Mouse (Mus musculus) right cerebral cortex, postnatal 25 days (tissue): ENCODE measurements around the gene Apln.

Experiments used
- DNase-seq: peaks from one replicate; pipeline ENCODE4 v3.0.0; 2022

Gene Apln

DNA sequence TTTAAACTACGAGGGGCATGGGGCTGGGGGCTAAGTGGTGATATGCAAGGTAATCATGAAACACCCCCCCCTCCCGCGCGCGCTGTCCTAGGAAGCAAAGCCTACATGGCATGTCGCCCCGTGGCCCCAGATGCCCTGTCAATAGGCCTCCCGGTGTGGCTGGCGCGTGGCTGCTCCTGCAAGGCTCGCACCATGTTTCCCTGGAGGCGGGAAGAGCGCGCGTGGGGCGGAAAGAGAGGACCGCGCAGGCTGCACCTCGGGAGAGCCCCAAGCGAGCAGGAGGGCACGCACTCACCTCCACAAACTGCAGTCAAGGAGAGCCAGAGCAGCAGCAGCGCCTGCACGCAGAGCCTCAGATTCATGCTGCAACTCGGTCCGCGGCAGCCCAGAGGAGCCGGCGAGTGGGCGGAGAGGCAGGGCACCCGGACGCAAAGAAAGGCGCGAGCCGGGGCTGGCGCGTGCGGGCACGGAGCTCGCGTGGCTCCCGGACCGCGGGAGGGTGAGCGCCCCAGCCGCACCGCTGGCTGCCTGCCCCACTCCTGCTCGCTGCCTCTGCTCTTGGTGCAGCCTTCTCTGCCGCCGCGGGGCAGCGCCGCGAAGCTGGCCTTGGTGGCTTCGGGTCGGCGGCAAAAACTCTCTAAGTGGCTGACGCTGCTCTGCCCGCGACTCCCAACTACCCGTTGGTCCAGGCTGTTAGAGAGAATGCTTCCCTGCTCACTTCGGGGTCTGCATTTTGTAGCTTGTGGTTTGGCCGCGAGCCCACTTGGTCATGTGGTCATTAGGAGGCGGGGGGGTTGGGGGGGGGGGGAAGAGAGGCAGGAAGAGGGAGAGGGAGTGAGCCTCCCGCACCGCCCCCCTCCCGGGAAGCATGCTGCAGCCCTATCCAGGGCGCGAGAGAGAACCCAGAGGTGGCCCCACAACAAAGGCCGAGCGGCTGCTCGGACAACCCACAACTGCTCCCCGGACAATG lies at the start of gene Apln:
TSS of gene Apln (minus strand) at position 710 of the 970 bp plus-strand sequence.
- peak; percentile 23 for DNase-seq

DNA sequence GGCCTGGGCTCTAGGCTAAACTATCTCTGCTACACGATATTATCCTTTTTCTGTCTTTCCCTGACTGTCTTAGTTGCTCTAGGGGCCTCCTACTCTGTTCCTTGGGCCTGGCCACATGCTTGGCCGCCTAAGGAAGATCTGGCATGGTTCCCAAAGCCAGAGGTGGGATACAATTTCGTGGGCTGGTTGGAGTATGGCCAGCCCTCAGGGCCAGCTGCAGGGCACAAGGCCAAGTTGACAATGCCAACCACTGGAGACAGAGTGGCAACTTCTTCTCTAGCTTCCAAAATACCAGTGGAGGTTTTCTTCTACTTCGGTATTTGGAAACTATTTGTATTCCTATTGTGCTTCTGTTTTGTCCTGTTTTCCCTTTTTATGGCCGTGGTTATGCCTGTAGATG lies 47.7 kb upstream of the Apln start:
- no peak for DNase-seq

DNA sequence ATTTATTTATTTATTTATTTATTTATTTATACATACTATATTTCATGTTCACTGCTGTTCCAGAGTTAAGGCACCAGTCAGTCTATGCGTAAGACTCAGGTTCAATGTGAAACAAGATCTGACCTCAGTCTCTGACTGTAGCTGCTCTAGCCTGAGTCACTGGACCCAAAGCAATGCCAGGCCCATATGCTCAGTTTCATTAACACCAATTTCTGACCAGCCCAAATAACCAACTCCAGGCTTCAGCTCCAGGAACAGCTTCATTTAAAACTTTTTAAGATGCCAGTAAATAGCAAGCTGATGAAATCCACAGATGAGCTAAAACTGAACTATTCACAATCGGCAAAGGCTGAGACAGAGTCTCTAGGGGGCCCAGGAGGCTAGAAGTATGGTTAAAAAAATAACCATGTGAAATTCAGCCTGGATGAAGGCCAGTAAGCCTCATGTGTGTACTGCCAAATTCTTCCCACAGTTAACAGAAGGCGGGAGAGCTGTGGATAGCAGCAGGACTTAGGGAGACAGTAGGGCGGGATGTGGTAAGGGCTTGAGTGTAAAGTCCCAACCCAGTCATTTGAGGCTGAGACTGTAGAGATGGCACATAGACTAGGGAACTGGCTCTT lies 42.3 kb upstream of the Apln start:
- DNase-seq, result no peak

DNA sequence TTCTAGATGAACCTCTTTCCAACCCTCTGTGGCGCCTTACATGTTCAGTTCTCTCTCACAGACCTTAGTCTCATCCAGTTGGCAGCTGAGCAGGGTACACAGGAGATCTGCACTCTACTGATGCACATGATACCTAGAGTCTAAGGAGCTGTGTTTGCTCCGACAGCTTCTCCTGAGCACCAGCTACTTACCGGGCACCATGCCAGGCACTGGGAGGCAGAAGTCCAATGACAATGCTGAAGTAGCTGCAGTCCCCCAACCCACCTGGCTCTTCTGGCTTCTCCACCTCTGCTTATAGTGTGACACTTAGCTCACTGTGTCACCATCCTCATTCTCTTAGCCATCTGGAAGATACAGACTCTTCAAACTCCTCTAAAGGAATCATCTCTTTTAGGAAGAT lies 40.0 kb upstream of the Apln start:
- DNase-seq, result no peak

DNA sequence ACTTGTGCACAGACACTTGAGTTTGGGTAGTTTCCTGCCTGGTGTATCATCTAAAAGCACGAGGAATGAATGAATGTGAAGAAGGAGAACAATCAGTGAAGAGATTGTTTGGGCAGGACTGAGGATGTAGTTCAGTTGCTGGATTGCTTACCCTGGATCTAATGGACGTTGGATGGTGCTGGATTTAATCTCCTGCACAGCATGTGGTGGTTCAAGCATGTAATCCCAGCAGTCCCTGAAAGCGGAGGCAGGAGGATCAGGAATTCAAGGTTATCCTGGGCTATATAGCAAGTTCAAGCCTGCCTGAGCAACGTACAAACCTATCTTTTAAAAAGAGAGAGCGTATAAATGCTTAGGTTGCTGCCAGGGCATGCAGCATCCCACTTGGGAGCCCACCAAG lies 37.7 kb upstream of the Apln start:
- no peak for DNase-seq

DNA sequence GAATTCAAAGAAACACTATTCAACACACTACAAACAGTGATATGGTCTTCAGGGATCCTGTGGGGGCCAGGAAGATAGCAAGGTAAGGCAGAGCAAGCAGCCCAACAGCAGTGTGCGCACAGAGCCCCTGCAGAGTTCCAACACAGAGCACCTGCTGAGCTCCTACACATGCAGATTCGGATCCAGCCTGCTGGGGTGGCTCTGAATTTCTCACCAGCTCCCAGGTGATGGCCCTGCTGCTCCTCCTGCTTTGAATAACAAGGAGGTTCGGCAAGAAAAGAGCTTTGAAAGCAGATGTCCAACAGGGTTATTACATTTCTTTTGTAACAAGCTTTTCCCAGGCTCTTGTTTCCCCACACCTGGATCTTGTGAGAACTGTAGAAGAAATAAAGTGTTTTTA lies 37.3 kb upstream of the Apln start:
- DNase-seq, result no peak

DNA sequence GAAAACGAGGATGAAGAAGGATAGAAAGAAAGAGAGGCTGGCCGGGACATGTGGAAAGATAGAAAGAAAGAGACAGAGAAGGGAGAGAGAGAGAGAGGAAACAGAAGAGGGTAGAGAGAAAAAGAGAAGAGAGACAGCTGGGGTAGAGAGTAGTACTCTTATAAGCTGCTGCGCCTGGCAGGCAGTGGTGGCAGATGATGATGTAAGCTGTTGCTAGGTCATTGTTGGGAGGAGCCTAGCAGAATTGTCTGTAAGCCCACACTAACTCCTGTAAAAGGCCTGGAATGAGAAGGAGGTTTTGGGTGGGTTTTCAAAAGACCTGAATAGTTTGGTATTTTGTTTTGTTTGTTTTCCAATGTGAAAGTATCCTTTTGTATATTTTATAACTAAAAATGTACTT lies 32.2 kb upstream of the Apln start:
- no peak for DNase-seq

DNA sequence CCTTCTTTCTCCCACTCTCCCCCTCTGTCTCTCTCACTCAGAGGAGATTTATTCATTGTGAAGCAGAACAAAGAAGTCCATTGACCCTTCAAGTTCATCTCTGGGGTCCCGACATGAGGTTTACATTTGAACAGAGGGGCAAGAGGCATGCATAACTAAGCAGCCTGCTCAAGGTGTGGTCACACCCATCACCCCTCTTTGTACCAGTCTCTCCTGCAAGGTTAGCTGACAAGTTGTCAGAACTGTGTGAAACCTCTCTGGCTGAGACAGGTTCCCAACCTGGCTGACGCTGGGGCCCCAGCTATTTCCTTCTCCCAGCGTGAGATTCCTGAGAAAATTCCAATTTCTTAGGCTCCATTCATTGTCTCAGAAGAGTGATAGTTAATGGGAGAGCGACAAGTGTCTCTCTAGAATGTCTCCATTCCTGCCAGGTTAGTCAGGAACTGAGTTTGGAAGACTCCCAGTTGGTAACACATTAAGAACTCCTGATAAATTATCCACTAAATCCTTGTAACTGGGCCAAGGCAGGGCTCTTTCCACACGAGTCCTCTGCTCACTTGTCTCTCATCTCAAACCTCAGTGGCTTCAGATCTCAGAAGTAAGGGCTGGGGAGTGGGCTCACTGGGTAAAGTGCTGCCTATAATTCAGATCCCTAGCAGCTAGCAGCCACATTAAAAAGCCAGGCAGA lies 29.7 kb upstream of the Apln start:
- DNase-seq, result no peak

DNA sequence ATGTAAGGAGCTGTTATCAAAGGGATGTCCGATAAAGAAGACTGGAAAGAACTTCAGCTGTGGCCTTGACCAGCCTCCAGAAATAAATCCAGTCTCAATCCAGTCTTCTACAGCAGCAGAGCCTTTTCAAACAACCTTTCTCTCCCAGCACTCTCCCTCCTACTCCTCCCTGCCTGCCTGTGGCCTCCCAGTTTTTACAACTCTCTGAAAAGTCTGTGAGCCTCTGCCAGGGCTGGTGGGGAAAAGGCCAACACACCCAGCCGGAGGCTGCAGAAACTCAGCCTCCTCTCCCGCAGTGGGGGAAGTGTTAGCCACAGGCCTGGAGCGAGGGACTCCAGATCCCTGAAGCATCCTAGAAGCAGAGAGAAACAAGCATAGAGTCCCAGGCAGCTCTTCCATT lies 27.8 kb upstream of the Apln start:
- no peak for DNase-seq

DNA sequence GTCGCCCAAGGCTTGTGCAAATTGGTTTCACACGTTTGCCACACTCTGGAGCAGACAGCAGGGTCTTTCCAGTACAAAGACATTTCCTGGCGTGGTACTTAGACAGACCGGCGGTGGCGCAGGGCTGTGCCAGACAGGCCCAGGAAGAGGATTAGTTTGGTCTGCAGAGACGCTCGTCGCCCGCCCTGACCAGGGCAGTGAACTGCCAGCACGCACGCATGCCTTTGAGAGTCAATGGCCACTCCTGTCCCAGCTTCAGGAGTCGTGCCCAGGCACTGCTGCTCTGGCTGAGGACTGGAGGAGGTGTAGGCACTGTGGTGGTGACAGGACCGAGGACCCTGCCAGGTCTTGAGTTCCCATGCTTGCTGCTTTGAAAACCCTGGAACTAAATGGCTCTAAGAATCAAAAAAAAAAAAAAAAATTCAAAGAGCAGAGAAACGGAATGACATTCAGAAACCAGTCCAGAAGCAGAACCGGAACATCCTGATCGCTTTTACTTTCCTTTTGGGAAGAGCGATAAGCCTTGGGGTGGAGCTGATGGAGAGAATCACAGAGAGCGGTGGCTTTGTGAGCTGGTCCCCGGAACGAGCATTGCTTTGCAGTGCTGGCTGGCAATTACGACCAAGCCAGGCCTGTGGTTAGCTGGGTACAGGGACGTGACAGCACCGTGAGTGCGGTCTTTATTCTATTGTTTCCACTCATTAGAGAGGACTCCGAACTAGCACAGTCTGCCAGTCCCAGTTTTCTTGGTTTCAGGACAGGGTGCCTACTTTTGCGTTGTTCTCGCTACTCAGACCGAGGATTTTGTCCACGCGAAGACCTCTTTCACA lies 19.7 kb upstream of the Apln start:
- peak; percentile 36 for DNase-seq

DNA sequence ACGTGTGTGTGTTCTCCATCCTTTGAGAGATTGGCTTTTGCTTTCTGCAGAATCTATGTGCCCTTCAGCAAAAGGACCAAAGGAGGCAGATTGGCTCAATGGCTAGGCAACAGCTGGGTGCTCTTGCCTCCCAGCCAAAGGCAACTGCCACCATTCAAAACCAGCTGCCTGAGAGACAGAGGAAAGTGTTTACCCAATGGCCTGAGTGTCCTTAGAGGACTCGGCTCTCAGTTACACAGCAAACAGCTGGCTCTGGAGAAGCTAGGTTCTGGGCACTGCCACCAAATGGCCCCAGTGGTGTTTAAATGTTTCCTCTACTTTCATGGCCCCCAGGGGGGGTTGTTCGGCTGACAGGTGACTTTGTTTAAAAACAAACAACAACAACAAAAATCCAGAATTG lies 19.1 kb upstream of the Apln start:
- DNase-seq, result no peak

DNA sequence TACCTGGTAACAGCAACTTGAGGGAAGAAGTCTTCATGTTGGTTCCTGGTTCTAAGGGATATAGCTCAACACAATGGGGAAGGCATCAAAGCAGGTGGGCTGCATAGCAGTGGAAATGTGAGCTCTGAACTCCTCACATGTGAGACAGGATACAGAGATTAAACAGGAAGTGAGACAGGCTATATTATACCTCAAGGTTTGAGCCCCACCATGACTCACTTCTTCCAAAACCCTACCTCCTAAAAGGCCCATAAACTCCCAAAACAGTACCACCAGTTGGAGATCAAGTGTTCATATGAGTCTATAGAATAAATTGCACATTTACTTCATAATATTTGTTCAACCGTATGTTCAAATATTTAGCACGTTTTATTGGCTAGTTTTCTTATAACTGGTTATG lies 11.7 kb upstream of the Apln start:
- no peak for DNase-seq

DNA sequence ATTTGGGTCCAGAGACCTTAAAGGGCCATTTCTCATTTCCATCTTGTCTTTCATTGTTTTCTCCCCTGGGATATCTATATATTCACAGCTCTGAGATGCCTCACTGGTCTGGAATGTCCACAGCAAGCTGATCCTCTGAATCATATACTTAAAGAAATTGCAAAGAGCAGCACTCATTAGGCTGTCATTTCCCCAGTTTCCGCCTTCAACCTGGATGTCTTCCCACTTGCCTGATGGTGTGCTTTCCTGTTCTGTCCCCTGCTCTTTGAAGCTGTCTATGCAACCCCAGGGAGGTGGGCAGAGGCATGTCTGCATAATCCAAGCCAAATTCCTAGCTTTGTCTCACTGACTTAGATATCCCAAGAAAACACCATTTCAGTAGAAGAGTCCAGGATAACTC lies 9.6 kb upstream of the Apln start:
- no peak for DNase-seq

DNA sequence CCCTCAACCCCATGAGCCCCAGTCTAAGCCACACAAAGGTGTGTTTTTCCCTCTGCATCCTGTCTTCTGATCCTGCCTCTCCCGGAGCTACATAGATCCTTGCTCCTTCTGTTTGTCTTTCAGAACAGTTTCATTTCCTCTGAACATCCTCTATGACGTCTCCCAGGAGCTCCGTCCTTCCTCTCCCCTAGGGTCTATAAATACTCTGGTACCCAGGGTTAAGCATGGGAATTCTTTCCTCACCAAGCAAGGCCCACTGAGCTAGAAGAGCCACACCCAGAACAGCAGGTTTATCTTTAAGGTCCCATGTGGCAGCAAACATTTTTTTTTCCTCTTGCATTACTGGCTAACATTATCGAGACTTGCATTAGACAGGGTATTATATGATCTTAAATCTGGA lies 8.1 kb upstream of the Apln start:
- no peak for DNase-seq

DNA sequence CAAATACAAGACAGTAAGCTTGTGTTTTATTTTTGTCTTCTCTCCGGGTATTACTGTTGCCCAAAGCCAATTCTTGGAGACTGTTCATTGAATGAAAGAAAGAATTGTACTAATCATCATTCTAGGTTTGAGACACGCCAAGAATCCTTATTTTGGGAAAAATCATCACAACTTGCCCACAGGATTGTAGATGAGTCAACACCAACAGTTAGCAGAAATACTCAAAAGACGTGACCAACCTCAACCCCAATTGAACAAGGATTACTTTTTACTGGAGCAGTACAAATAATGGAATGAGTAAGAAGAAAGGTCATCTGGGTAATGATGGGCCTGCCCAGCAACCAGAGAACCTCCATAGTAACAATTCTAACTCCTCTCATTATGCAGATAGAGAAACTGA lies 5.7 kb upstream of the Apln start:
- DNase-seq, result no peak

DNA sequence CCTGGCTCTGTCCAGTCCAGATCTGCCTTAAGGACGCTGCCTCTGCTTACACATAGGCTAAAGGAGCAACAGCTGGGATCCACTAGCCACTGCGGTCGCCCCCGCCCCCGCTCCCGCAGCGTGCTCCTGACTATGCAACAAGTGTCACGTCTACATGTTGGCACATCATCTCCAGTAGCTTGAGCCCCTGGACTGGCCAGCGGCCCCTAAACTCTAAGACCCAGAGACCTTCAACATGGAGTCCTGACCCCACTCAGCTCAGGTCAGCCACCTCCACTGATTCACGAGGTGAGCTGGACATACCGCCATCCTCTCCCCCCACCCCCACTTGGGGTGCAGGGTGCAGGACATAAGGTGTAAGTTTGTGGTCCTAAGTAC lies 898 bp downstream of the Apln start:
- no peak for DNase-seq

DNA sequence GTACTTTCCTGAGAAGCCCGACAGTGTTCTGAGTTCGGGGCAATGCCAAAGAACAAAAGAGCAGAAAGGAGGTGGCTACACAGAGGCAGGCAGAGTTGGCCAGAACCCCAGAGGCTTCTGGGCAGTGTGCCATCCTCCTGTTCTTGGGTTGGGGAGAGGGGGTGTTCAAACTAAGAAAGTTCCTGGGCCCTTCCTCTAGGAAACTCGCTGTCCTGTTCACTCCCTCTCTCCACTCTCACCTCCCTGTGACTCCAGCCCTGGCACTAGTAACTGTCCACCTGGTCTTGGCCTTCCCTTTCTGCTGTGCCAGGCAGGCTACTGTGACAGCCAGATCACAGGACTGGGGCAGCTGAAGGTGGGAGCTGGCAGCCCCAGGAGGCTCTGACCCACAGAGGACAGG lies 1.6 kb downstream of the Apln start:
- DNase-seq, result peak; percentile 22

DNA sequence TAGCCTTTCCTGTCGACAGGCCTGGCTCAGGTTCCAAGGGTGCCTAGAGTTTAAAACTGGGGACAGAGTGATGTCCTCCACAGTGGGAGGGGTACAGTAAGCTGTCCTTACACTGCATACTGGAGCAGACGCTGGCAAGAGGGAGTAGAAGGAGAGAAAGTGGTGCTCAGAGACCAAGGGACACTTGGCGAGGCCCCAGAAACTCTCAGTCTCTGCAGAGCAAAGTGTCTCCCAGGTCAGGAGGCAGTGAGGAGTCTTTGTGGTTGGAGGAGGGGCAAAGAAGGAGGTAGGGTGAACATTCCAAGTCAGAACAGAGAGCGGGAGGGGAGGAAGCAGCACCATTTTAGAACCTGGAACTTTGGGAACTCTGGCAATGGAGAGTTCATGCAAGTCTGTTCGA lies 2.8 kb downstream of the Apln start:
- no peak for DNase-seq

DNA sequence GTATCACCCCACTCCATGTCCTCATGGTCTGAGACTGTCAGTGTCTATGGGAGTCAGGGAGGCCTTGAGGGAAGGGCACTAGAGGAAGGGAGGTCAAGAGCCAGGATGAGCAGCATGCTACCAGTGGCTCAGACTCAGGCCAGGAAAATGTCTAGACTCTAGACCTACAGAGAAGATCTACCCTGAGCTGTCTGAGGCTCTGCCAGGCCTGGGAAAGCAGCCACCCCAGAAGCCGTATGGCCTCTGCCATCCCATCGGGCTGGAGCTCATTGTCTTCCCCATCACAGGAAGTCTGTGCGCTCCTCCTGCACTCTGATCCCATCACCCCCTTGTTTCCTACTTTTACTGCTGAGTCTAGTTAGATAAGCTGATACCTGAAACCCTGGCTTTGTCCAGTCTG lies 4.1 kb downstream of the Apln start:
- no peak for DNase-seq

DNA sequence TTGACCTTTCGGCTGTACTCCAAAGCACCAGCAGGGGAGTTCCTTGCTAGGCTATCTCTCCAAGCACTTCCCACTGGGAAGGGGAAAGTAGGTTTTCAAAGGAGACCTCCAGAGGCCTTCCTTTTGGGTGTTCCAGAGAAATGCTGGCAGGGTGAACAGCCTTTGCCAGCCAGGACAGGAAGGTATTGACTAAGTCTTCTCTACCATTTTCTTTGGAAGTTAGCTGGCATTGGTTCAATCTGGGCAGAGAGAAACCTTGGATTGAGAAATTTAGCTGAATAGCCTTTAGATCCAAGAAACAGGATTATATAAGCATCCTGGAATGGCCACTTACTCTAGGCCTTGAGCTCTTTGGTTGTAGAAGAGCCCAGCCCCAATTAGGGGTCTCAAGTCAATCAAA lies 11.8 kb downstream of the Apln start:
- DNase-seq, result no peak

DNA sequence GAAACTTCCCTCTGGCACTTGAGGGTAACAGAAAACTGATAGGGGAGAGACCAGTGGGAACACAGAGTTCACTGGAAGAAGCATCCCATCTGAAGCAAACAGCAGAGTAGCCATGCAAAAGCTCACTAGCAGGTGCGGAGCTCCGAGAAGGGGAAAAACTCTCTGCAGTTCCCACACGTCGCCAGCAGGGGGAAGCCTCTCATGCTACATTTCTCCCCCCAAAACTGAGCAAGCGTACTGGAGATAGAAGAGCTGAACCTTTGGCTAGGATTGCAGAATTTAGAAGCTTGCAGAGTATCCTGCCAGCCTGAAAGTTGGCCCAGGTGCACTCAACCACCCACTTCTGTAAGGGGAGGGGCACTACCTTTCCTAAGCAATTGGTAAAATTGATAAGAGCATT lies 14.7 kb downstream of the Apln start:
- peak; percentile 57 for DNase-seq

DNA sequence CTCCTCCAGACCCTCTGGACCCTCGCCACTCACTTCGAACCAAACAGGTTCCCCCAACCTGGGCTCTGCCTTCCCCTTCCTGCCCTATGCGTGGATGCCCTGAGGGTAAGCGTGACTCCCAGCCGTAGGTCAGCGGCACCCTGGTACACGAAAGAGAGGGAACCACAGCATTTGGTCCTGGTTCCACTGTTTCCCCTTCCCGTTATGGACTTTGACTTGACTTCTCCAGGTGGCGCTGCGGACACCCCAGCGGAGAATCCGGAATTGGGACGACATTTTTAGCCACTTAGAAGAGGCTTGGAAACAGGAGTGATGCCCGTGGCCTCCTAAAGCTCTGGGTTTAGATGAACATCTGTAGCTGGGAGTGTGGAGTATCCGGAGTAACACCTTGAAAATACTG lies 15.3 kb downstream of the Apln start:
- no peak for DNase-seq
